ENCODE assay signal across 17 mouse cellular contexts in the genomic region with DNA sequence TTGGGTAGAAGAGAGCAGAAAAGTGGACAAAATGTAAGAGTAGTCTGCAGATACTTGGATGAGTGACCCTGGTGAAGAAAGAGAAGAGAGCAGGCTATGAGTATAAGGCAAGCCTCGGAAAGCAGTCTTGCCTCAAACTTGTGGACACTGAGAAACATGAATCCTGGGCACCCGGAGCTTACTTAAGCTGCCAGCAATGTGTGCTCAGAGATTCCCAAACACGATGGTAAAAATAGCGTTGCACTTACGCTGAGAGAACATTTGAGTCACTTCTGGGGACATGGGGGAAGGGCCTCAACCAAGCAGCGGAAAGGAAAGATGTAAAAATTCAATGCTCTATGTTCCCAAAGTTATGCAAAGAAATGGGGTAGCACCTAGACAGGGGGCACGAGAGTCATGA. TPM values are rescaled to one million over a fixed set of nuclear protein-coding genes. Genes with fewer than 3 reads are reported as not detected.
A peak's percentile ranks its signal among the peaks of the same experiment; 100 is the strongest.
DNase-seq lines count a peak whose midpoint lies in the region; ATAC-seq and TF ChIP-seq lines count a peak whose summit lies in the region.
"Had no signal": no experiment of that assay in that cellular context is flagged by ENCODE, and none has a peak within 500 bp of the region (broad histone marks: within the 10 kb centered on the region; RNA-seq: fewer than 3 reads in every experiment).

No protein-coding gene starts in this region.

- TF ChIP-seq POLR2A in heart, adult 2 months (IDR thresholded peaks at IDR 0.05; ENCODE audit: insufficient read depth, low read depth, low read length) = no peak

- 47% methylated on average over 7 of the region's 7 CpGs for WGBS in heart, adult 2 months
- 42% methylated on average over 7 of the region's 7 CpGs for WGBS in heart, embryonic 12.5 days
- 70% methylated on average over 7 of the region's 7 CpGs for WGBS in intestine, postnatal 0 days

- H3K4me2 ChIP-seq in heart, embryonic 12.5 days = peak overlapping the region; percentile 17; the same call in 1 of the 2 replicates
- H3K4me2 ChIP-seq in intestine, postnatal 0 days (replicated peaks; ENCODE audit: low read depth) = no peak overlapping the region
- H3K4me2 ChIP-seq: forebrain, embryonic 15.5 days; hindbrain, embryonic 13.5 days; liver, embryonic 12.5 days; midbrain, embryonic 15.5 days had no signal

- no peaks in the 10 kb centered on the region for H3K27me3 ChIP-seq in heart, adult 2 months (ENCODE audit: control insufficient read depth, insufficient read depth, low read length)
- H3K27me3 ChIP-seq in heart, embryonic 12.5 days (replicated peaks) = no peaks in the 10 kb centered on the region
- H3K27me3 ChIP-seq in intestine, postnatal 0 days (replicated peaks; ENCODE audit: control insufficient read depth, insufficient read depth, low read length) = no peaks in the 10 kb centered on the region
- H3K27me3 ChIP-seq: forebrain, embryonic 15.5 days; hindbrain, embryonic 13.5 days; liver, embryonic 12.5 days; midbrain, embryonic 15.5 days had no signal

- TF ChIP-seq EP300 in heart, adult 2 months (IDR thresholded peaks at IDR 0.05; ENCODE audit: insufficient read depth, low read depth, low read length) = 0 out of 2 replicates have a peak, but pooled peaks have one; percentile 23

- H3K4me3 ChIP-seq in heart, adult 2 months = no peak overlapping the region
- H3K4me3 ChIP-seq in heart, embryonic 12.5 days = no peak overlapping the region
- H3K4me3 ChIP-seq in intestine, postnatal 0 days (ENCODE audit: low read depth, low read length) = no peak overlapping the region
- H3K4me3 ChIP-seq: forebrain, embryonic 15.5 days; hindbrain, embryonic 13.5 days; liver, embryonic 12.5 days; midbrain, embryonic 15.5 days had no signal

- no peaks in the 10 kb centered on the region for H3K79me2 ChIP-seq in heart, adult 2 months (replicated peaks; ENCODE audit: control insufficient read depth, insufficient read depth, low read length)

- intact Hi-C loops in heart, adult 2 months (cut with DNase I) = no loop called here
- intact Hi-C loops in heart, postnatal 25 days (cut with DNase I) = no loop called here
- intact Hi-C loops in left cerebral cortex, postnatal 36 days (cut with DNase I) = no loop called here

- no peaks in the 10 kb centered on the region for H3K9me3 ChIP-seq in heart, embryonic 12.5 days (replicated peaks)
- no peaks in the 10 kb centered on the region for H3K9me3 ChIP-seq in intestine, postnatal 0 days (ENCODE audit: control insufficient read depth)
- H3K9me3 ChIP-seq: forebrain, embryonic 15.5 days; hindbrain, embryonic 13.5 days; liver, embryonic 12.5 days; midbrain, embryonic 15.5 days had no signal

- DNase-seq in heart, adult 2 months = peak; percentile 17 to 28
- DNase-seq in heart, postnatal 25 days (ENCODE audit: low spot score) = no peak
- peak; percentile 89 for DNase-seq in brain, adult 2 months (ENCODE audit: low read depth, low spot score)
- peak; percentile 45 to 52 for DNase-seq in left cerebral cortex, postnatal 36 days (ENCODE audit: low spot score in 2 of 2)
- DNase-seq in urinary bladder, postnatal 4 days (ENCODE audit: low spot score in 2 of 2) = no peak
- no peak for DNase-seq in urinary bladder, postnatal 25 days (ENCODE audit: low spot score)

- H3K27ac ChIP-seq in heart, adult 2 months = peak overlapping the region; percentile 64
- H3K27ac ChIP-seq in heart, embryonic 12.5 days (ENCODE audit: poor library complexity, severe bottlenecking) = peak overlapping the region; percentile 69
- no peak overlapping the region for H3K27ac ChIP-seq in intestine, postnatal 0 days (ENCODE audit: low read depth, low read length)
- H3K27ac ChIP-seq: forebrain, embryonic 15.5 days; hindbrain, embryonic 13.5 days; liver, embryonic 12.5 days; midbrain, embryonic 15.5 days had no signal

- H3K9ac ChIP-seq in heart, adult 2 months (ENCODE audit: low read depth, low read length) = no peak overlapping the region
- H3K9ac ChIP-seq in heart, embryonic 12.5 days = no peak overlapping the region
- H3K9ac ChIP-seq in intestine, postnatal 0 days (ENCODE audit: low read depth, low read length) = no peak overlapping the region
- H3K9ac ChIP-seq: forebrain, embryonic 15.5 days; hindbrain, embryonic 13.5 days; liver, embryonic 12.5 days; midbrain, embryonic 15.5 days had no signal

- ATAC-seq in heart, embryonic 12.5 days (ENCODE audit: insufficient number of reproducible peaks, low FRiP score) = no peak
- ATAC-seq in intestine, postnatal 0 days = no peak
- ATAC-seq: forebrain, embryonic 15.5 days; liver, embryonic 12.5 days; midbrain, embryonic 15.5 days had no signal

- no peaks in the 10 kb centered on the region; the same call in 1 of the 2 replicates for H3K4me1 ChIP-seq in heart, adult 2 months (ENCODE audit: control insufficient read depth, insufficient read depth, low read length)
- 0 out of 2 replicates have a peak, but pooled peaks cover 4% of the 10 kb centered on the region for H3K4me1 ChIP-seq in heart, embryonic 12.5 days (replicated peaks)
- no peaks in the 10 kb centered on the region for H3K4me1 ChIP-seq in intestine, postnatal 0 days (replicated peaks; ENCODE audit: control insufficient read depth, insufficient read depth, low read length)
- H3K4me1 ChIP-seq: forebrain, embryonic 15.5 days; hindbrain, embryonic 13.5 days; liver, embryonic 12.5 days; midbrain, embryonic 15.5 days had no signal

- H3K36me3 ChIP-seq in heart, adult 2 months (ENCODE audit: control insufficient read depth, insufficient read depth, low read length) = peaks cover 2% of the 10 kb centered on the region; the same call in 1 of the 2 replicates
- no peaks in the 10 kb centered on the region for H3K36me3 ChIP-seq in heart, embryonic 12.5 days
- no peaks in the 10 kb centered on the region for H3K36me3 ChIP-seq in intestine, postnatal 0 days (ENCODE audit: control insufficient read depth, insufficient read depth)
- H3K36me3 ChIP-seq: forebrain, embryonic 15.5 days; hindbrain, embryonic 13.5 days; liver, embryonic 12.5 days; midbrain, embryonic 15.5 days had no signal

- TF ChIP-seq CTCF in heart, adult 2 months (IDR thresholded peaks at IDR 0.05) = no peak
- no peak for TF ChIP-seq CTCF in intestine, postnatal 0 days (IDR thresholded peaks at IDR 0.05; ENCODE audit: low read depth)

RNA-seq across cellular contexts. Expression of a gene that starts 5.1 kb away (rescaled TPM):
- not detected for total RNA-seq in heart, adult 2 months (2021)
- not detected in 2 replicates for polyA plus RNA-seq in heart, adult 2 months (2012; rRNA removed)
- total RNA-seq in heart, postnatal 25 days (2021) = not detected
- 0.13 TPM in 1 of 2 replicates, not detected in the other for polyA plus RNA-seq in heart, embryonic 12.5 days (2016; fragmentation: Nextera tagmentation; extraction: Ambion mirVana)
- total RNA-seq in left cerebral cortex, postnatal 36 days (2021) = not detected
- polyA plus RNA-seq in intestine, postnatal 0 days (2015; fragmentation: Nextera tagmentation; extraction: Ambion mirVana) = not detected in 2 replicates
- total RNA-seq: layer of hippocampus, postnatal 25 days; neutrophil, adult 5-6 weeks had no signal
- polyA plus RNA-seq: forebrain, embryonic 15.5 days; hindbrain, embryonic 13.5 days; kidney, embryonic 14.5 days; liver, embryonic 12.5 days; midbrain, embryonic 15.5 days; small intestine, adult 2 months had no signal

RNA-seq across cellular contexts. Expression of a gene that starts 13.7 kb away (rescaled TPM):
- total RNA-seq in heart, adult 2 months (2021) = not detected
- polyA plus RNA-seq in heart, adult 2 months (2012; rRNA removed) = not detected in 2 replicates
- total RNA-seq in heart, postnatal 25 days (2021) = not detected
- not detected in 2 replicates for polyA plus RNA-seq in heart, embryonic 12.5 days (2016; fragmentation: Nextera tagmentation; extraction: Ambion mirVana)
- not detected for total RNA-seq in left cerebral cortex, postnatal 36 days (2021)
- polyA plus RNA-seq in intestine, postnatal 0 days (2015; fragmentation: Nextera tagmentation; extraction: Ambion mirVana) = not detected in 2 replicates
- total RNA-seq: layer of hippocampus, postnatal 25 days; neutrophil, adult 5-6 weeks had no signal
- polyA plus RNA-seq: forebrain, embryonic 15.5 days; kidney, embryonic 14.5 days; midbrain, embryonic 15.5 days; small intestine, adult 2 months; testis, adult 2 months had no signal

Comparison
In these comparisons a context has a peak if more than half of its experiments do, and no peak if none do; other contexts are left out.
1. DNase-seq: peak in heart, adult 2 months (2 of 2), brain, adult 2 months (single experiment) and left cerebral cortex, postnatal 36 days (2 of 2); none in heart, postnatal 25 days (single experiment), urinary bladder, postnatal 4 days (0 of 2) and urinary bladder, postnatal 25 days (single experiment).